Mouse (Mus musculus): Measurements from ENCODE around the gene Glg1. TPM values are rescaled to one million over a fixed set of nuclear protein-coding genes. Genes with fewer than 3 reads are reported as not detected.
A peak's percentile ranks its signal among the peaks of the same experiment; 100 is the strongest.
"Not testable (repeated sequence)": the region's sequence is repeated elsewhere in the genome, so short reads cannot be mapped to it uniquely, and the experiment has no call there.

Gene Glg1
- polyA plus RNA-seq, 1 experiment from 2014 or later, result 91.1 TPM

DNA sequence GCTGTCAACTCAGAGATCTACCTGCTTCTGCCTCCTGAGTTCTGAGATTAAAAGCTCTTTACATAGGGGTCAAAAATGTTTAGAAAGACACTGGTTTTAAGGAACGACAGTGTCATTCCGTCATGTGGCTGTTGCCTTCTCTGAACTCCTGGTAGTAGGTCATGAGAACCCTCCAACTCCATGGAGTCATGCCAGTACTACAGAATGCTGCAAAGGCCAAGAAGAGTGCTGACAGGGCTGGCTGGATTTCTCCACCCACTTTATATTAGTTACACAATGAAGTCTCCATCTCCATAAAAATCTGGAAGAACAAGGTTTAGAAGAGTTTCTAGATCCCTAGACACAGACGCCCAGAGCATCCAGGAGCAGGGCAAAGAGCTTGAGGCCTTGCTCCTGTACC lies 61.0 kb downstream of the Glg1 start:
- Histone ChIP-seq H3K4me3 (replicated peaks; ENCODE audit: low read depth, low read length) (no peak overlapping the region), H3K9me3 (ENCODE audit: control insufficient read depth, low read length) (no peaks in the 10 kb centered on the region), H3K9ac (replicated peaks; ENCODE audit: low read length) (no peak overlapping the region), H3K27ac (replicated peaks; ENCODE audit: low read depth, low read length) (no peak overlapping the region), H3K27me3 (ENCODE audit: control insufficient read depth, insufficient read depth, low read length) (no peaks in the 10 kb centered on the region), H3K4me1 (ENCODE audit: control insufficient read depth, insufficient read depth, low read length) (no peaks in the 10 kb centered on the region), H3K4me2 (ENCODE audit: low read length) (no peak overlapping the region), H3K36me3 (ENCODE audit: control insufficient read depth, insufficient read depth, low read length) (peaks cover 43% of the 10 kb centered on the region)
- DNase-seq, result no peak
- ATAC-seq (ENCODE audit: low FRiP score, low TSS enrichment), result no peak
- WGBS, result 93% methylated on average over 3 of the region's 3 CpGs

DNA sequence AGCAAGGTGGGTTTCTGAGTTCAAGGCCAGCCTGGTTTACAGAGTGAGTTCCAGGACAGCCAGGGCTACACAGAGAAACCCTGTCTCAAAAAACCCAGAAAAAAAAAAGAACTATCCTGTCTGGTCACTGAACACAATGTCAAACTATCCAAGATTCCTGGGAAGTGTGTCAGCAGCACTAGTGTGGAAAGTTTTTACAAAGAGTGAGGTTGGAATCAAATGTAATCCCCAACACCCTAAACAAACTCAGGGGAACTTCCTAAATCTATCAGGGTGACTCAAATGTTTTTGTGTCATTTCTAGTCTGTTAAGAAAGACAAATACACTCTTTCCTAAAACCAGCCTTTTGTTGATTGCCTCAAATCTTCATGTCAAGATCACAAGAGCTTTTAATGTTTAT lies 62.8 kb downstream of the Glg1 start:
- DNase-seq (no peak), ATAC-seq (ENCODE audit: low FRiP score, low TSS enrichment) (no peak)
- Histone ChIP-seq H3K27me3 (ENCODE audit: control insufficient read depth, insufficient read depth, low read length) (no peaks in the 10 kb centered on the region), H3K27ac (replicated peaks; ENCODE audit: low read depth, low read length) (no peak overlapping the region), H3K4me1 (ENCODE audit: control insufficient read depth, insufficient read depth, low read length) (no peaks in the 10 kb centered on the region), H3K9me3 (ENCODE audit: control insufficient read depth, low read length) (no peaks in the 10 kb centered on the region), H3K4me2 (ENCODE audit: low read length) (no peak overlapping the region), H3K4me3 (replicated peaks; ENCODE audit: low read depth, low read length) (no peak overlapping the region), H3K9ac (replicated peaks; ENCODE audit: low read length) (no peak overlapping the region), H3K36me3 (ENCODE audit: control insufficient read depth, insufficient read depth, low read length) (peaks cover 58% of the 10 kb centered on the region)

DNA sequence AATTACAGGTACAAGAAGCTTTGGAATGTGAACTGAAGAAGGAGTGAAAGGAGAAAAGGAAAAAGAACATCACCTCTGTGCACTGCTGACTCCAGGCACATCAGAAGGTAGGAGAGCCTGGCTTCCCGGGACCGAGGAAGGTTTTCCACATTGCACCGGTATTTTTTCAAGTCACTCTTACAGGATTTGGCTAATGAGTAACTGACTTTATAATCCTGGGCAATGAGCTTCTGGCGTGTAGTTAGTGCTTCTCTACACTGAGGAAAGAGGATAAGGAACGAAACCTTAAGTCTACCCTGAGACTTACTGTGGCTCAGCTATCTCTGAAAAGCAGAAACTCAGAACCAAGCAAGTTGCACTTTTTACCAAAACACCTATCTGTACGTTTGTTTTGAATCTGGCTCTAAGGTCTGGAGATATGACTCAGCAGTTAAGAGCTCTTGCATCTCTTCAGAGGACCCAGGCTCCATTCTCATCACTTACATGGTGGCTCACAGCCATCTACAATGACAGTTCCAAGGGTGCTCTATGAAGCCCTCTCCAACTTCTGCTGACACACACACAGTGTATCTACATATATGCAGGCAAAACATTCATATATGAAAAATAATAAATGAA lies 70.3 kb downstream of the Glg1 start:
- Histone ChIP-seq H3K36me3 (ENCODE audit: control insufficient read depth, insufficient read depth, low read length) (peaks cover 65% of the 10 kb centered on the region), H3K9me3 (ENCODE audit: control insufficient read depth, low read length) (no peaks in the 10 kb centered on the region), H3K4me3 (replicated peaks; ENCODE audit: low read depth, low read length) (no peak overlapping the region), H3K4me1 (ENCODE audit: control insufficient read depth, insufficient read depth, low read length) (no peaks in the 10 kb centered on the region), H3K4me2 (ENCODE audit: low read length) (no peak overlapping the region), H3K27me3 (ENCODE audit: control insufficient read depth, insufficient read depth, low read length) (no peaks in the 10 kb centered on the region), H3K27ac (replicated peaks; ENCODE audit: low read depth, low read length) (no peak overlapping the region), H3K9ac (replicated peaks; ENCODE audit: low read length) (no peak overlapping the region)
- WGBS, result 93% methylated on average over 6 of the region's 6 CpGs
- ATAC-seq (ENCODE audit: low FRiP score, low TSS enrichment), result no peak
- DNase-seq, result no peak

DNA sequence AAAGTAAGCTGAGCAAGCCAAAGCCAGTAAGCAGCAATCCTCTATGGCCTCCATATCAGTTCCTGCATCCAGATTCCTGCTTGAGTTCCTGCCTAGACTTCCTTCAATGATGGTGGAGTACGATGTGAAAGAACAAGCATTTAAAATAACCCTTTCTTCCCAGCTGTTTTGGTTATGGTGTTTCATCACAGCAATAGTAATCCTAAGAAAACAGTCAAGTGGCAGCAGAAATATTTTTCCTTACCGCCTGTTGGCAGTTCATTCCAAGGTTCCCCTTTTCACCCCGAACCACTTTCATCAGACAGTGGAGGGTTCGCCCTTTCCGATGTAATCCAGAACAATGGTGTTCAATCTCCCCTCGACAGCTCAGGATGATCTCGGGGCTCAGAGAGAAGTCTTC lies 71.5 kb downstream of the Glg1 start:
- no peak overlapping the region for H3K9ac ChIP-seq (replicated peaks; ENCODE audit: low read length)
- H3K4me2 ChIP-seq (ENCODE audit: low read length), result no peak overlapping the region
- no peak overlapping the region for H3K27ac ChIP-seq (replicated peaks; ENCODE audit: low read depth, low read length)
- no peaks in the 10 kb centered on the region for H3K27me3 ChIP-seq (ENCODE audit: control insufficient read depth, insufficient read depth, low read length)
- 92% methylated on average over 7 of the region's 7 CpGs for WGBS
- H3K4me1 ChIP-seq (ENCODE audit: control insufficient read depth, insufficient read depth, low read length), result no peaks in the 10 kb centered on the region
- peaks cover 66% of the 10 kb centered on the region for H3K36me3 ChIP-seq (ENCODE audit: control insufficient read depth, insufficient read depth, low read length)
- H3K9me3 ChIP-seq (ENCODE audit: control insufficient read depth, low read length), result no peaks in the 10 kb centered on the region
- H3K4me3 ChIP-seq (replicated peaks; ENCODE audit: low read depth, low read length), result no peak overlapping the region
- DNase-seq (no peak), ATAC-seq (ENCODE audit: low FRiP score, low TSS enrichment) (no peak)

GRCm38 (mm10) chr8:111185472-111185947 lies 73.5 kb downstream of the Glg1 start:
- DNase-seq (peak; percentile 58), ATAC-seq (ENCODE audit: low FRiP score, low TSS enrichment) (no peak)
- Histone ChIP-seq H3K4me3 (replicated peaks; ENCODE audit: low read depth, low read length) (no peak overlapping the region), H3K36me3 (ENCODE audit: control insufficient read depth, insufficient read depth, low read length) (peaks cover 72% of the 10 kb centered on the region), H3K9ac (replicated peaks; ENCODE audit: low read length) (no peak overlapping the region), H3K4me1 (ENCODE audit: control insufficient read depth, insufficient read depth, low read length) (no peaks in the 10 kb centered on the region), H3K27me3 (ENCODE audit: control insufficient read depth, insufficient read depth, low read length) (no peaks in the 10 kb centered on the region), H3K27ac (replicated peaks; ENCODE audit: low read depth, low read length) (no peak overlapping the region), H3K4me2 (ENCODE audit: low read length) (no peak overlapping the region), H3K9me3 (ENCODE audit: control insufficient read depth, low read length) (no peaks in the 10 kb centered on the region)
- 80% methylated on average over 4 of the region's 4 CpGs for WGBS

- Histone ChIP-seq H3K27me3 (ENCODE audit: control insufficient read depth, insufficient read depth, low read length) (no peaks in the 10 kb centered on the region), H3K4me3 (replicated peaks; ENCODE audit: low read depth, low read length) (no peak overlapping the region), H3K4me2 (ENCODE audit: low read length) (no peak overlapping the region), H3K9me3 (ENCODE audit: control insufficient read depth, low read length) (no peaks in the 10 kb centered on the region), H3K4me1 (ENCODE audit: control insufficient read depth, insufficient read depth, low read length) (no peaks in the 10 kb centered on the region), H3K36me3 (ENCODE audit: control insufficient read depth, insufficient read depth, low read length) (peaks cover 91% of the 10 kb centered on the region), H3K27ac (replicated peaks; ENCODE audit: low read depth, low read length) (no peak overlapping the region), H3K9ac (replicated peaks; ENCODE audit: low read length) (no peak overlapping the region)
- ATAC-seq (ENCODE audit: low FRiP score, low TSS enrichment), result no peak
- peak; percentile 14 for DNase-seq
- 82% methylated on average over 5 of the region's 5 CpGs for WGBS
Observed at GRCm38 (mm10) chr8:111171661-111172060, 87.4 kb downstream of the Glg1 start.

DNA sequence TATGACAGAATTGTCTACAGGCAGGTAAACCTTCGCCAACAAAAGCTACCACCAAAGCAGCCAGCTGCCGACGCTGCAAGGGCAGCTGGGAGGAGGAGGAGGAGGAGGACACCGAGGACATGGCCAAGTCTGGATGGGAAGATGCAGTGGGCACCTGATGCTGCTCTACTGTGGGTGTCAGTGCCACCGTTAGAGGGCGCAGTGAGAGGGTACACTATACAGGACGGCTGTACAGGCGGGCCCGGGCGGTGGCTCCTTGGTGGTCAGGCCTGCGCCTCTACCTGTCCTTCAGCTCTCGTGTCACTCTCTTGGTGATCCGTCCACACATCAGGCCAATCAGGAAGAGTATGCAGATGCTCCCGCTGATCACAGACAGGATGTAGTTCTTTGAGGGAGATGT lies 101.4 kb downstream of the Glg1 start:
- Histone ChIP-seq H3K4me3 (replicated peaks; ENCODE audit: low read depth, low read length) (no peak overlapping the region), H3K4me2 (ENCODE audit: low read length) (no peak overlapping the region), H3K36me3 (ENCODE audit: control insufficient read depth, insufficient read depth, low read length) (peaks cover 98% of the 10 kb centered on the region), H3K27ac (replicated peaks; ENCODE audit: low read depth, low read length) (no peak overlapping the region), H3K4me1 (ENCODE audit: control insufficient read depth, insufficient read depth, low read length) (no peaks in the 10 kb centered on the region), H3K9me3 (ENCODE audit: control insufficient read depth, low read length) (no peaks in the 10 kb centered on the region), H3K27me3 (ENCODE audit: control insufficient read depth, insufficient read depth, low read length) (no peaks in the 10 kb centered on the region), H3K9ac (replicated peaks; ENCODE audit: low read length) (no peak overlapping the region)
- ATAC-seq (ENCODE audit: low FRiP score, low TSS enrichment) (no peak), DNase-seq (peak; percentile 68)
- 43% methylated on average over 14 of the region's 14 CpGs for WGBS

DNA sequence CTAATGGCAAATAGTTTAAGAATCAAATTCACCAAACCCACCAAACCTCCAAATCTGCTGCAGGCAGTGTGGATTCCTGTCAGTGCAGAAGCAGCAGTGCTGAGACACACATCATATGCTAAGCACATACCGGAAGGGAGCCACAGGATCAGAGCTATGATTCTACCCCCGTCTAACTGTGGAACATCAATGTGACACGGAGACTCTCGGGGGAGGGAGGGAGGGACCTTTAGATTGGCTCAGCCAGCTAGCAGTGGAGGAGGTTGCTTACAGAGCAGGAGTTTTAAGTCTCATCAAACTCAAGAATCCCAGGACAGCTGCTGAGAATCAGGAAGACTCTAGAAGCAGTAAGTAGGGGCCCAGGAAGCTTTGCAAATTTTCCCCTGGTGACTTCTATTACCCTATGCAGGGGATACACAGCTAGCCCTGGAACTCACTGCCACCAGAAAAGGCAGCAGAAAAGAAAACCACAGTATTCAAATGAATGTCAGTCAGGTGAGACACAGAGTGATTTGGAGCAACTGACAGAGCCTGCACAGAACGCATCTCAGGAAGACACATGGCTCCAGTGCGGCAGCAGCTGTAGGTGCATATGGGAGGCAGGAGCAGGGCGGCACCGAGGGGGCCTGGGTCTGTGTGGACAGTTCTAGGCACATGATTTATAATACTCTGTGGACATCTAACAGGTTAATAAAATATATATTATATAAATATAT lies 103.1 kb downstream of the Glg1 start:
- no peak overlapping the region for H3K27ac ChIP-seq (replicated peaks; ENCODE audit: low read depth, low read length)
- no peak overlapping the region for H3K9ac ChIP-seq (replicated peaks; ENCODE audit: low read length)
- H3K4me1 ChIP-seq (ENCODE audit: control insufficient read depth, insufficient read depth, low read length), result no peaks in the 10 kb centered on the region
- H3K36me3 ChIP-seq (ENCODE audit: control insufficient read depth, insufficient read depth, low read length), result peaks cover 85% of the 10 kb centered on the region
- WGBS, result 90% methylated on average over 8 of the region's 8 CpGs
- no peak for ATAC-seq (ENCODE audit: low FRiP score, low TSS enrichment)
- H3K4me2 ChIP-seq (ENCODE audit: low read length), result no peak overlapping the region
- H3K27me3 ChIP-seq (ENCODE audit: control insufficient read depth, insufficient read depth, low read length), result no peaks in the 10 kb centered on the region
- no peaks in the 10 kb centered on the region for H3K9me3 ChIP-seq (ENCODE audit: control insufficient read depth, low read length)
- no peak for DNase-seq
- no peak overlapping the region for H3K4me3 ChIP-seq (replicated peaks; ENCODE audit: low read depth, low read length)

GRCm38 (mm10) chr8:111145460-111146012 lies 113.5 kb downstream of the Glg1 start:
- Histone ChIP-seq H3K4me3 (replicated peaks; ENCODE audit: low read depth, low read length) (peak overlapping the region; percentile 62), H3K4me2 (ENCODE audit: low read length) (peak overlapping the region; percentile 76), H3K27ac (replicated peaks; ENCODE audit: low read depth, low read length) (peak overlapping the region; percentile 67), H3K9ac (replicated peaks; ENCODE audit: low read length) (peak overlapping the region; percentile 74)
- H3K9me3 ChIP-seq (ENCODE audit: control insufficient read depth, low read length); H3K36me3 ChIP-seq (ENCODE audit: control insufficient read depth, insufficient read depth, low read length); H3K4me1 ChIP-seq (ENCODE audit: control insufficient read depth, insufficient read depth, low read length); H3K27me3 ChIP-seq (ENCODE audit: control insufficient read depth, insufficient read depth, low read length): not testable (repeated sequence)
- ATAC-seq (ENCODE audit: low FRiP score, low TSS enrichment) (peak; percentile 93), DNase-seq (peak; percentile 94)
- WGBS, result under 1% methylated on average over 66 of the region's 74 CpGs

Data from midbrain, embryonic 14.5 days (tissue).